In the genomic region with DNA sequence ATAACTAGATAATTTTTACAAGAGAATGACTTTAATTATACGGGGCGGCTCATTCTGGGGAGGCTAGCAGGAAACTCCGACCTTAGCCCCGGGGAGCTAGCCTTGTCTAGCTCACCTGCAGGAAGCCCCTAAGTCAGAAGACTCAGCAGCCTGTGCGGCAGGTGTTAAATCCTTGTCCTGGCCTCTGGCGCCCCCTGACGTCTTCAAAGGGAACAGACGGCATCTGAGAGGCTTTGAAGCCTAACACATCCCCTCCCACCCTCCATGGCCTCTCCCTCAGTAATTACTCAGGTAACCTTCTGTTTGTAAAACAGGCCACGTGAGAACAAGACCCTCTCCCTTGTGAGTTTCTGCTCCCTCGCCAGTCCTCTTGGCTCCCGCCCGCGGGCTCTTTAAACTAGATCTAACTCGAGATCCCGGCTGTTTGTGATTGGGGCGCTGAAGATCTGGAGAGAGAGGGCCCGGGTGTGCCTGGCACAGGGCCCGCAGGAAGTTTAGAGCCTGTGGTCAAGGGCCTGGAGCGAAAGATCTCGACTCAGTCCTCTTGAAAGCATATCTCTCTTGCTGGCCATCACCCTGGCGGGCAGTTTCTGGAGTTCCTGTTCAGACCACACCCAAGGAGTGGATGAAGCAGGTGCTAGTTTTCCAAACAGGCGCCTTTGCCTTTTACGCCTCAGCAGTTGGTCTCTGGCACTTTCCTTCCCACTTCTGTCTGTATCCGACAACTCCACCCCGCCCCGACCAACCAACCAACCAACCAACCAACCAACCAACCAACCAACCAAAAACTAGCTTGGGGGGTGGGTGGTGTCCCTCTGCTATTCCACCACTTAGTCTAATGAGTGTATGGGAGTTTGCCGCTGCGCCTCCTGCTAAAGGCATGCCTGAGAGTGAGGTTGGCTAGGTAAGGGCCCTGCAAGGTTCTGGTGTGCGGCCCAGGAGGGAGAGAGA, we compare ENCODE assay signal across 8 mouse cellular contexts. TPM values are rescaled to one million over a fixed set of nuclear protein-coding genes. Genes with fewer than 3 reads are reported as not detected.
DNase-seq lines count a peak whose midpoint lies in the region; ATAC-seq and TF ChIP-seq lines count a peak whose summit lies in the region.

No protein-coding gene starts in this region.

- peak overlapping the region; percentile 40 for H3K4me2 ChIP-seq in hindbrain, postnatal 0 days (ENCODE audit: low read depth, low read length)

- H3K36me3 ChIP-seq in hindbrain, postnatal 0 days (ENCODE audit: insufficient read depth, low read length) = no peaks in the 10 kb centered on the region

- peak; percentile 69 to 90 for DNase-seq in adrenal gland, adult (ENCODE audit: inconsistent age in 2 of 2, low spot score in 1 of 2)
- peak; percentile 70 for DNase-seq in gastrocnemius, adult 2 months
- peak; percentile 87 for DNase-seq in hindbrain, postnatal 0 days (ENCODE audit: low spot score)
- peak; percentile 68 to 86 for DNase-seq in left cerebral cortex, postnatal 14 days (ENCODE audit: low spot score in 2 of 2)
- peak; percentile 77 for DNase-seq in right cerebral cortex, postnatal 14 days
- peak; percentile 60 to 70 for DNase-seq in urinary bladder, postnatal 36 days (ENCODE audit: low spot score in 2 of 2)

- peaks cover 10% of the 10 kb centered on the region; the same call in 1 of the 2 replicates for H3K27me3 ChIP-seq in hindbrain, postnatal 0 days (ENCODE audit: insufficient read depth, low read length)

- H3K9ac ChIP-seq in hindbrain, postnatal 0 days (replicated peaks; ENCODE audit: low read length) = no peak overlapping the region

- H3K9me3 ChIP-seq in hindbrain, postnatal 0 days (ENCODE audit: low read length) = no peaks in the 10 kb centered on the region

- intact Hi-C loops in gastrocnemius, adult 2 months (cut with DNase I) = loop anchor here (1.0 to 2.0 kb wide), 3 partner anchors 150 to 380 kb away; no protein-coding TSS in a partner anchor
- intact Hi-C loops in left cerebral cortex, postnatal 14 days (cut with DNase I) = loop anchor here (1.0 to 5.0 kb wide), 2 partner anchors 107 to 379 kb away; no protein-coding TSS in a partner anchor

- H3K4me3 ChIP-seq in gastrocnemius, adult 2 months = peak overlapping the region; percentile 26
- peak overlapping the region; percentile 0; the same call in 1 of the 2 replicates for H3K4me3 ChIP-seq in hindbrain, postnatal 0 days (ENCODE audit: low read length)

- ATAC-seq in common myeloid progenitor, adult 5-6 weeks (replicated peaks; ENCODE audit: low read depth, poor library complexity, severe bottlenecking) = peak; percentile 77
- peak; percentile 71 for ATAC-seq in hindbrain, postnatal 0 days
- peak; percentile 51 for ATAC-seq in megakaryocyte-erythroid progenitor cell, adult 5-6 weeks (replicated peaks; ENCODE audit: low FRiP score, low TSS enrichment, poor library complexity, severe bottlenecking)

- H3K4me1 ChIP-seq in hindbrain, postnatal 0 days (ENCODE audit: insufficient read depth, low read length) = no peaks in the 10 kb centered on the region

- H3K27ac ChIP-seq in gastrocnemius, adult 2 months = no peak overlapping the region
- no peak overlapping the region for H3K27ac ChIP-seq in hindbrain, postnatal 0 days

- 17% methylated on average over 29 of the region's 29 CpGs for WGBS in hindbrain, postnatal 0 days

- peak; percentile 98 for TF ChIP-seq CTCF in gastrocnemius, adult 2 months (IDR thresholded peaks at IDR 0.05)
- TF ChIP-seq CTCF in hindbrain, postnatal 0 days (IDR thresholded peaks at IDR 0.05; ENCODE audit: low read depth) = peak; percentile 95

RNA-seq across cellular contexts. Expression of gene Gpa33, which starts 24.4 kb away (rescaled TPM):
- total RNA-seq in common myeloid progenitor, adult 5-6 weeks (2017) = not detected in 2 replicates
- not detected for total RNA-seq in gastrocnemius, adult 2 months (2021)
- total RNA-seq in hindbrain, postnatal 0 days (2014; rRNA removed) = not detected in 2 replicates
- polyA plus RNA-seq in hindbrain, postnatal 0 days (2015; fragmentation: Nextera tagmentation; extraction: Ambion mirVana) = 0.06 and 0.09 TPM in 2 replicates
- not detected for total RNA-seq in left cerebral cortex, postnatal 14 days (2021)
- total RNA-seq in megakaryocyte-erythroid progenitor cell, adult 5-6 weeks (2014; fragmentation: Nextera tagmentation) = not detected in 2 replicates
- not detected in 2 replicates for total RNA-seq in megakaryocyte-erythroid progenitor cell, adult 5-6 weeks (2017)

RNA-seq across cellular contexts. Expression of gene Dusp27, which starts 26.7 kb away (rescaled TPM):
- not detected in 2 replicates for total RNA-seq in common myeloid progenitor, adult 5-6 weeks (2017)
- 10 to 100 TPM; 68.9 to 69.3 TPM for total RNA-seq in gastrocnemius, adult 2 months (2021)
- total RNA-seq in hindbrain, postnatal 0 days (2014; rRNA removed) = 0.36 and 0.58 TPM in 2 replicates
- polyA plus RNA-seq in hindbrain, postnatal 0 days (2015; fragmentation: Nextera tagmentation; extraction: Ambion mirVana) = 0.64 and 1.0 TPM in 2 replicates
- total RNA-seq in left cerebral cortex, postnatal 14 days (2021) = under 1 TPM; 0.35 to 0.55 TPM
- not detected in 2 replicates for total RNA-seq in megakaryocyte-erythroid progenitor cell, adult 5-6 weeks (2014; fragmentation: Nextera tagmentation)
- total RNA-seq in megakaryocyte-erythroid progenitor cell, adult 5-6 weeks (2017) = not detected in 2 replicates

Comparison
In these comparisons a context has a peak if more than half of its experiments do, and no peak if none do; other contexts are left out.
1. RNA of gene Dusp27, which starts 26.7 kb away (total RNA-seq): 68.9 to 69.3 TPM in gastrocnemius, adult 2 months; 0.36 to 0.58 TPM in hindbrain, postnatal 0 days, 0.35 to 0.55 TPM in left cerebral cortex, postnatal 14 days, not detected in common myeloid progenitor, adult 5-6 weeks and not detected in megakaryocyte-erythroid progenitor cell, adult 5-6 weeks; every median in the first group is over 10 times any median in the second.
2. Peak in every context shown above with its lines, with median percentiles within 50 percentile points of each other: DNase-seq and ATAC-seq.